Mouse (Mus musculus) limb, embryonic 10.5 days (tissue): ENCODE results near the gene Syt6. TPM values are rescaled to one million over a fixed set of nuclear protein-coding genes. Genes with fewer than 3 reads are reported as not detected.
A peak's percentile ranks its signal among the peaks of the same experiment; 100 is the strongest.

Experiments used
- DNase-seq: peaks from one replicate; pipeline ENCODE4 v3.0.0-alpha.2; 2017; ENCODE audit warnings: low spot score
- H3K27ac ChIP-seq: fragments of 300-500 bp; sonication (generic); 2 replicates; pipeline ENCODE4 v1.5.1; 2016; ENCODE audit warnings: mild to moderate bottlenecking
- H3K27me3 ChIP-seq: fragments of 300-500 bp; sonication (generic); 2 replicates; pipeline ENCODE4 v1.6.1; 2016; ENCODE audit warnings: low read depth, mild to moderate bottlenecking; ENCODE audit not compliant: poor library complexity, severe bottlenecking
- H3K36me3 ChIP-seq: fragments of 300-500 bp; sonication (generic); 2 replicates; pipeline ENCODE4 v1.6.1; 2016; ENCODE audit warnings: mild to moderate bottlenecking, moderate library complexity
- H3K4me1 ChIP-seq: fragments of 300-500 bp; sonication (generic); 2 replicates; pipeline ENCODE4 v1.6.1; 2016
- H3K4me3 ChIP-seq: fragments of 300-500 bp; sonication (generic); 2 replicates; pipeline ENCODE4 v1.5.1; 2016; ENCODE audit warnings: mild to moderate bottlenecking, moderate library complexity
- H3K9me3 ChIP-seq: fragments of 300-500 bp; sonication (generic); replicated peaks from 2 replicates; pipeline ENCODE4 v1.6.1; 2016; ENCODE audit warnings: mild to moderate bottlenecking
- WGBS: fragments of 180-500 bp; shearing (Covaris S2); methylation state at CpG from one replicate; pipeline ENCODE4 v1.1.7; 2016; 5-methylcytosine and 5-hydroxymethylcytosine counted together
- polyA plus RNA-seq: library from polyadenylated mRNA; unstranded; fragments of >200 nt; fragmentation: Nextera tagmentation; extraction: Ambion mirVana; gene quantifications from 2 replicates; pipeline ENCODE4 v1.2.1, GENCODE M21; 2016

Gene Syt6
- polyA plus RNA-seq, 1 experiment from 2014 or later: 0.09 TPM

GRCm38 (mm10) chr3:103574566-103575155, 370 bp upstream of the Syt6 start:
- peak overlapping the region; percentile 58 for H3K4me3 ChIP-seq
- H3K27ac ChIP-seq: no peak overlapping the region
- H3K4me1 ChIP-seq: peaks cover 35% of the 10 kb centered on the region
- H3K27me3 ChIP-seq: peaks cover 88% of the 10 kb centered on the region
- no peak for DNase-seq
- 9% methylated on average over 22 of the region's 22 CpGs for WGBS
- no peaks in the 10 kb centered on the region for H3K36me3 ChIP-seq
- H3K9me3 ChIP-seq: no peaks in the 10 kb centered on the region

GRCm38 (mm10) chr3:103575893-103576641, 1.0 kb downstream of the Syt6 start:
- peak; percentile 65 for DNase-seq
- WGBS: under 1% methylated on average over 64 of the region's 69 CpGs
- Histone ChIP-seq H3K27me3 (peaks cover 86% of the 10 kb centered on the region), H3K9me3 (no peaks in the 10 kb centered on the region), H3K4me1 (peaks cover 35% of the 10 kb centered on the region), H3K27ac (peak overlapping the region; percentile 54), H3K4me3 (peak overlapping the region; percentile 58), H3K36me3 (no peaks in the 10 kb centered on the region)

GRCm38 (mm10) chr3:103587136-103587535, 12.1 kb downstream of the Syt6 start:
- no peaks in the 10 kb centered on the region for H3K9me3 ChIP-seq
- H3K4me3 ChIP-seq: no peak overlapping the region
- 93% methylated on average over 17 of the region's 17 CpGs for WGBS
- H3K36me3 ChIP-seq: no peaks in the 10 kb centered on the region
- H3K4me1 ChIP-seq: no peaks in the 10 kb centered on the region
- DNase-seq: no peak
- no peak overlapping the region for H3K27ac ChIP-seq
- no peaks in the 10 kb centered on the region; the same call in 1 of the 2 replicates for H3K27me3 ChIP-seq

GRCm38 (mm10) chr3:103587672-103588071, 12.6 kb downstream of the Syt6 start:
- Histone ChIP-seq H3K36me3 (no peaks in the 10 kb centered on the region), H3K4me1 (no peaks in the 10 kb centered on the region), H3K4me3 (no peak overlapping the region), H3K27ac (no peak overlapping the region), H3K9me3 (no peaks in the 10 kb centered on the region), H3K27me3 (no peaks in the 10 kb centered on the region; the same call in 1 of the 2 replicates)
- no peak for DNase-seq
- 85% methylated on average over 5 of the region's 5 CpGs for WGBS

- 76% methylated on average over 5 of the region's 5 CpGs for WGBS
Observed at GRCm38 (mm10) chr3:103589636-103590035, 14.6 kb downstream of the Syt6 start.

GRCm38 (mm10) chr3:103592636-103593035, 17.6 kb downstream of the Syt6 start:
- H3K27me3 ChIP-seq: no peaks in the 10 kb centered on the region

More at GRCm38 (mm10) chr3:103589636-103590035, 14.6 kb downstream of the Syt6 start:
- H3K27ac ChIP-seq: no peak overlapping the region; the same call in 1 of the 2 replicates
- no peaks in the 10 kb centered on the region for H3K36me3 ChIP-seq
- DNase-seq: no peak
- H3K9me3 ChIP-seq: no peaks in the 10 kb centered on the region
- H3K4me1 ChIP-seq: no peaks in the 10 kb centered on the region
- H3K27me3 ChIP-seq: no peaks in the 10 kb centered on the region; the same call in 1 of the 2 replicates
- no peak overlapping the region for H3K4me3 ChIP-seq

GRCm38 (mm10) chr3:103593631-103594030, 18.6 kb downstream of the Syt6 start:
- Histone ChIP-seq H3K4me1 (peaks cover 8% of the 10 kb centered on the region), H3K4me3 (no peak overlapping the region)

More at GRCm38 (mm10) chr3:103592636-103593035, 17.6 kb downstream of the Syt6 start:
- H3K27ac ChIP-seq: no peak overlapping the region
- 96% methylated on average over 5 of the region's 5 CpGs for WGBS
- H3K9me3 ChIP-seq: no peaks in the 10 kb centered on the region
- H3K4me1 ChIP-seq: peaks cover 3% of the 10 kb centered on the region
- H3K4me3 ChIP-seq: no peak overlapping the region
- no peak for DNase-seq
- H3K36me3 ChIP-seq: no peaks in the 10 kb centered on the region

GRCm38 (mm10) chr3:103595271-103595810, 20.3 kb downstream of the Syt6 start:
- Histone ChIP-seq H3K27ac (no peak overlapping the region), H3K4me1 (peaks cover 8% of the 10 kb centered on the region), H3K4me3 (no peak overlapping the region), H3K27me3 (no peaks in the 10 kb centered on the region), H3K9me3 (no peaks in the 10 kb centered on the region), H3K36me3 (no peaks in the 10 kb centered on the region)
- WGBS: 90% methylated on average over 7 of the region's 7 CpGs
- DNase-seq: no peak

More at GRCm38 (mm10) chr3:103593631-103594030, 18.6 kb downstream of the Syt6 start:
- Histone ChIP-seq H3K27me3 (no peaks in the 10 kb centered on the region), H3K9me3 (no peaks in the 10 kb centered on the region), H3K27ac (no peak overlapping the region), H3K36me3 (no peaks in the 10 kb centered on the region)
- 83% methylated on average over 5 of the region's 5 CpGs for WGBS
- no peak for DNase-seq

- Histone ChIP-seq H3K4me3 (no peak overlapping the region), H3K9me3 (no peaks in the 10 kb centered on the region), H3K36me3 (no peaks in the 10 kb centered on the region), H3K4me1 (peaks cover 16% of the 10 kb centered on the region), H3K27me3 (no peaks in the 10 kb centered on the region), H3K27ac (no peak overlapping the region)
- no peak for DNase-seq
- 72% methylated on average over 4 of the region's 4 CpGs for WGBS
Observed at GRCm38 (mm10) chr3:103597586-103597985, 22.6 kb downstream of the Syt6 start.

GRCm38 (mm10) chr3:103601011-103601410, 26.0 kb downstream of the Syt6 start:
- Histone ChIP-seq H3K4me1 (peaks cover 17% of the 10 kb centered on the region), H3K27ac (no peak overlapping the region; the same call in 1 of the 2 replicates), H3K27me3 (no peaks in the 10 kb centered on the region), H3K36me3 (no peaks in the 10 kb centered on the region), H3K4me3 (no peak overlapping the region), H3K9me3 (no peaks in the 10 kb centered on the region)
- no peak for DNase-seq
- 48% methylated on average over 7 of the region's 7 CpGs for WGBS

- H3K4me1 ChIP-seq: peaks cover 22% of the 10 kb centered on the region
- no peaks in the 10 kb centered on the region for H3K27me3 ChIP-seq
- no peaks in the 10 kb centered on the region for H3K36me3 ChIP-seq
- H3K9me3 ChIP-seq: no peaks in the 10 kb centered on the region
- no peak for DNase-seq
- H3K27ac ChIP-seq: no peak overlapping the region
- no peak overlapping the region for H3K4me3 ChIP-seq
- 92% methylated on average over 1 of the region's 1 CpGs for WGBS
Observed at GRCm38 (mm10) chr3:103601561-103601960, 26.5 kb downstream of the Syt6 start.

GRCm38 (mm10) chr3:103606045-103606597, 31.1 kb downstream of the Syt6 start:
- no peak for DNase-seq
- Histone ChIP-seq H3K4me1 (peaks cover 15% of the 10 kb centered on the region), H3K27me3 (no peaks in the 10 kb centered on the region), H3K4me3 (no peak overlapping the region), H3K36me3 (no peaks in the 10 kb centered on the region), H3K9me3 (no peaks in the 10 kb centered on the region), H3K27ac (peak overlapping the region; percentile 17; the same call in 1 of the 2 replicates)
- 85% methylated on average over 6 of the region's 6 CpGs for whole genome bisulfite sequencing
